Mouse (Mus musculus) C2C12 (cell line): ENCODE measurements around the gene Grid1. TPM values are rescaled to one million over a fixed set of nuclear protein-coding genes. Genes with fewer than 3 reads are reported as not detected.

Experiments used
- H3K27me3 ChIP-seq: one replicate; pipeline ENCODE4 v1.6.1; 2011; ENCODE audit not compliant: control insufficient read depth, insufficient read depth, insufficient read length
- H3K36me3 ChIP-seq: one replicate; pipeline ENCODE4 v1.6.1; 2011; ENCODE audit not compliant: control insufficient read depth, insufficient read depth
- H3K4me3 ChIP-seq: one replicate; pipeline ENCODE4 v1.5.1; 2011; ENCODE audit warnings: mild to moderate bottlenecking, control low read depth; ENCODE audit not compliant: poor library complexity, insufficient read depth, severe bottlenecking
- H3K79me2 ChIP-seq: one replicate; pipeline ENCODE4 v1.6.1; 2011; ENCODE audit not compliant: control insufficient read depth, insufficient read depth
- H3K79me3 ChIP-seq: one replicate; pipeline ENCODE4 v1.6.1; 2011; ENCODE audit warnings: low read depth, control low read depth
- H3ac ChIP-seq: one replicate; pipeline ENCODE3; 2011; ENCODE audit warnings: low read depth; ENCODE audit not compliant: control insufficient read depth, insufficient read length
- CEBPB ChIP-seq: IDR thresholded peaks from one replicate; pipeline ENCODE4 v1.6.1; 2011; ENCODE audit warnings: low read depth, mild to moderate bottlenecking, control low read depth, moderate library complexity
- CTCF ChIP-seq: IDR thresholded peaks from one replicate; pipeline ENCODE4 v1.5.1; 2011; ENCODE audit not compliant: control insufficient read depth, insufficient read depth, insufficient read length
- FOSL1 ChIP-seq: IDR thresholded peaks from one replicate; pipeline ENCODE4 v1.8.0; 2011; ENCODE audit warnings: mild to moderate bottlenecking, low read length; ENCODE audit not compliant: poor library complexity, insufficient read depth, severe bottlenecking
- MAX ChIP-seq: IDR thresholded peaks from one replicate; pipeline ENCODE4 v1.6.1; 2011; ENCODE audit warnings: mild to moderate bottlenecking, control low read depth
- MYOD1 ChIP-seq: IDR thresholded peaks from one replicate; pipeline ENCODE4 v1.6.1; 2011; ENCODE audit warnings: low read depth; ENCODE audit not compliant: control insufficient read depth, insufficient read length
- MYOG ChIP-seq: IDR thresholded peaks from one replicate; pipeline ENCODE4 v1.6.1; 2011; ENCODE audit not compliant: control insufficient read depth, insufficient read length; ENCODE audit errors: extremely low read depth
- USF1 ChIP-seq: IDR thresholded peaks from one replicate; pipeline ENCODE4 v1.6.1; 2011; ENCODE audit warnings: low read depth, mild to moderate bottlenecking, control low read depth, moderate library complexity
- polyA plus RNA-seq: library from polyadenylated mRNA; unstranded; fragments of >200 nt; fragmentation: generic; extraction: Trizol; gene quantifications from one replicate; pipeline ENCODE4 v1.2.1, GENCODE M21; 2012; ENCODE audit warnings: missing spikeins

Gene Grid1
- polyA plus RNA-seq, 1 experiment: 0.04 TPM

GRCm38 (mm10) chr14:34916315-34916714, 96.4 kb downstream of the Grid1 start:
- no peak overlapping the region for H3K4me3 ChIP-seq
- TF ChIP-seq MYOD1 (no peak), USF1 (no peak), MAX (no peak), FOSL1 (no peak), MYOG (no peak), CTCF (no peak), CEBPB (no peak)
- H3K36me3 ChIP-seq: no peaks in the 10 kb centered on the region

GRCm38 (mm10) chr14:34917111-34917510, 97.2 kb downstream of the Grid1 start:
- no peak overlapping the region for H3ac ChIP-seq
- H3K4me3 ChIP-seq: no peak overlapping the region
- no peaks in the 10 kb centered on the region for H3K27me3 ChIP-seq
- no peaks in the 10 kb centered on the region for H3K79me3 ChIP-seq
- no peaks in the 10 kb centered on the region for H3K79me2 ChIP-seq
- H3K36me3 ChIP-seq: no peaks in the 10 kb centered on the region
- TF ChIP-seq FOSL1 (no peak), CTCF (no peak), CEBPB (no peak), MYOD1 (no peak), MAX (no peak), USF1 (no peak), MYOG (no peak)

More at GRCm38 (mm10) chr14:34916315-34916714, 96.4 kb downstream of the Grid1 start:
- Histone ChIP-seq H3ac (no peak overlapping the region), H3K79me2 (no peaks in the 10 kb centered on the region), H3K79me3 (no peaks in the 10 kb centered on the region), H3K27me3 (no peaks in the 10 kb centered on the region)

DNA sequence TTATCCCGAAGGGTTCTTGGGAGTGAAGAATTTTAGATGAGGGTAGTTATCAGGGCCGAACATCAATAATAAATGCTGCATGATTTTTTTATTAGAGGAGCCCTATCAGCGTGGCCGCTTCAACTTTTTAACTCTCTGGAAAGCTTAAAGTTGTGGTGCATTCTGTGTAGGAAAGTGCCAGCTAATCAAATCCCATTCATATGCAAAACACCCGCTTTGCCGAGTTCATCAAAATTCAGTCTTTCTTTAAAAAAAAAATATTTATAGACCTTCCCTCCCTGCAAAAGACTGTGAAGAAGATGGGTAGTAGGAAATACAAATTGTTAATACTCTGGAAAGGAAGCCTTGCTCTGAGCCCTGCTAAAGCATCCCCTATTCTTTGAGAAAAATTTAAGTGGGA, 99.3 kb downstream of the Grid1 start:
- Histone ChIP-seq H3K27me3 (no peaks in the 10 kb centered on the region), H3K36me3 (no peaks in the 10 kb centered on the region), H3K4me3 (no peak overlapping the region), H3K79me3 (no peaks in the 10 kb centered on the region), H3K79me2 (no peaks in the 10 kb centered on the region), H3ac (no peak overlapping the region)
- no peak for TF ChIP-seq USF1
- no peak for TF ChIP-seq FOSL1
- no peak for TF ChIP-seq CEBPB
- TF ChIP-seq MAX: no peak
- no peak for TF ChIP-seq MYOG
- TF ChIP-seq CTCF: no peak
- no peak for TF ChIP-seq MYOD1

GRCm38 (mm10) chr14:34921265-34921664, 101.4 kb downstream of the Grid1 start:
- Histone ChIP-seq H3K79me2 (no peaks in the 10 kb centered on the region), H3K4me3 (no peak overlapping the region), H3K36me3 (no peaks in the 10 kb centered on the region), H3ac (no peak overlapping the region), H3K79me3 (no peaks in the 10 kb centered on the region), H3K27me3 (no peaks in the 10 kb centered on the region)
- no peak for TF ChIP-seq MYOD1
- no peak for TF ChIP-seq FOSL1
- TF ChIP-seq USF1: no peak
- TF ChIP-seq MAX: no peak
- TF ChIP-seq CEBPB: no peak
- no peak for TF ChIP-seq CTCF
- no peak for TF ChIP-seq MYOG

- no peak overlapping the region for H3K4me3 ChIP-seq
- H3K79me3 ChIP-seq: no peaks in the 10 kb centered on the region
- no peaks in the 10 kb centered on the region for H3K79me2 ChIP-seq
- H3K36me3 ChIP-seq: no peaks in the 10 kb centered on the region
- TF ChIP-seq CTCF (no peak), MYOD1 (no peak), CEBPB (no peak), USF1 (no peak)
- no peaks in the 10 kb centered on the region for H3K27me3 ChIP-seq
- H3ac ChIP-seq: no peak overlapping the region
Observed at GRCm38 (mm10) chr14:34925021-34925420, 105.1 kb downstream of the Grid1 start.

DNA sequence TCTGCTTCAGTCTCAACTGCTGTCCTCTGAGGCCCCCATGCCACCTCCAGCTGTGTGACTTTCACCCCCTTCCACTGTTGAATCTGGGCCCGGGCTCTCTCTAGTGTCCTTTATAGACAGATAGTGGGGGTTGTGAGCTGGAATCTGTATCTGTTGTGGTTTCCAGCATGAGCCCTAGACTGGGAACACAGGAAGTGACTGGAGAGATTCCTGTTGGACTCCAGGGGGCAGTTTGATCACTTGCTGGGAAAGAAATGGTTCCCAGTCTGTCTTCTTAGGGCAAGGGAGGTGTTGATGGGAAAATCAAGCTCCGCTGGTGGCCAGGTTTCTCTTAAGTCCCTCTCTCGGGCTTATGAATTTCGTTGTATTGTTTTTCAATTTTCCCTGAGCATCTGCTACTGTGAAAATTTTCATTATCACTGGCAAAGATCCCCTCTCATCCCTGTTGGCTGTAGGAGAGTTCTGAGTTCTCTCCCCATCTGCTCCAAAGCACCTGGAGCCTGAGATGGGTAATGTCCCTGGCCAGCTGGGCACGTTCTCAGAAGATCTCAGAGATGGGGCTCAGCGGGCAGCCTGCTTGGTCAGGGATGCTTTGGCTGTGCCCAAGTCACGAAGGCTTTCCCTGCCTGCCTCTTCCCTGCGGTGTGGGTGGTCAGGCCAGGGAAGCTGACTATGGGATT, 110.3 kb downstream of the Grid1 start:
- Histone ChIP-seq H3K36me3 (no peaks in the 10 kb centered on the region), H3K79me2 (no peaks in the 10 kb centered on the region), H3K27me3 (no peaks in the 10 kb centered on the region), H3ac (no peak overlapping the region), H3K4me3 (no peak overlapping the region), H3K79me3 (no peaks in the 10 kb centered on the region)
- TF ChIP-seq MYOG (no peak), CTCF (no peak), MAX (no peak), USF1 (no peak), CEBPB (no peak), FOSL1 (no peak), MYOD1 (no peak)
